Mouse (Mus musculus) gastrocnemius, adult 2 months (tissue): ENCODE data around the gene Gtf3c4. TPM values are rescaled to one million over a fixed set of nuclear protein-coding genes. Genes with fewer than 3 reads are reported as not detected.

Experiments
- DNase-seq: peaks from one replicate; pipeline ENCODE4 v3.0.0; 2022
- H3K27ac ChIP-seq: fragments of 200-600 bp; 2 replicates; pipeline ENCODE4 v1.8.1; 2022; ENCODE audit warnings: mild to moderate bottlenecking
- H3K4me3 ChIP-seq: fragments of 200-600 bp; 2 replicates; pipeline ENCODE4 v1.8.1; 2022; ENCODE audit warnings: mild to moderate bottlenecking, moderate library complexity
- CTCF ChIP-seq: fragments of 200-600 bp; IDR thresholded peaks from 2 replicates; pipeline ENCODE4 v1.8.1; 2022; ENCODE audit warnings: antibody characterized with exemption, mild to moderate bottlenecking, moderate library complexity
- intact Hi-C: fragments of 180-260 bp; cut with DNase I; formaldehyde crosslinking; loops from one replicate; pipeline ENCODE4 v1.15.1; 2025
- total RNA-seq, 2 experiments: library from RNA; stranded (reverse); gene quantifications; 2 replicates each; pipeline ENCODE4 v1.2.3; 2021

Gene Gtf3c4
- total RNA-seq, 2 experiments from 2014 or later = 13.4 to 13.5 TPM

DNA sequence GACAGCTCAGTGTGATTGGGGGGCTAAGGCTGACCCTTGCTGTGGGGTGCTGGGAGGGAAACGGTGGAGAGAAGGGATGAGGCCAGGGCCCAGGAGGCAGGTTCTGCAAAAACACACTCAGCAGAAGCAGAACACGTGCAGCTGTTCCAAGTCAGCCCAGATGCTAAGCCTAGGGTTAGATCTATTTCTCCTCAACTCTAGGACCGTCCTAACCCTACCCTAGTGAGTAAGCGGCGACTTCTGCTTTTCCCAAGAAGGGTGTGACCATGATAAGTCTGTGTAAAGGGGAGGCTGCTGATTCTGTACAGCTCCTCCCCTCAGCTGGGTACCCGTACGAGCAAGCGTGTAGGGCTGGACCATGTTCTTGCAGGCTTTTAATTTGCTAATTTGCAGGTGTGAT lies 43.9 kb downstream of the Gtf3c4 start:
- H3K27ac ChIP-seq = no peak overlapping the region
- no peak overlapping the region for H3K4me3 ChIP-seq
- intact Hi-C loops = no loop called here
- DNase-seq = no peak
- TF ChIP-seq CTCF = no peak

DNA sequence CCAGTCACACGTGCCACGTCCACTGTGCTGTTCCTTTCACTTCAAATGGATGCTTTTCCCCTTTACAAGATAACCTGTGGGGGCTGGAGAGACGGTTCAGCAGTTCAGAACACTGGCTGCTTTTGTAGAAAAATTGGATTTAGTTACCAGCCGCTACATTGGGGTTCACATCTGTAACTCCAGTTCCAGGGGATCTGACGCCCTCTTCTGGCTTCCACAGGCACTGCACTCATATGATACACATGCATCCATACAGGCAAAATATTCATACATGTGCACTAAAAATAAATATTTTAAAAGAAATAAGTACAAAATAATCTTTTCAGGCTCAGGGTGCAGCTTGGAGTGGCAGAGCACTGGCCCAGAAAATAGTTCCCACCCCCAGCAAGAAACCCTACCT lies 45.5 kb downstream of the Gtf3c4 start:
- TF ChIP-seq CTCF = peak; percentile 9; the same call in 1 of the 2 replicates
- Histone ChIP-seq H3K4me3 (no peak overlapping the region), H3K27ac (no peak overlapping the region)
- DNase-seq = no peak
- intact Hi-C loops = no loop called here

DNA sequence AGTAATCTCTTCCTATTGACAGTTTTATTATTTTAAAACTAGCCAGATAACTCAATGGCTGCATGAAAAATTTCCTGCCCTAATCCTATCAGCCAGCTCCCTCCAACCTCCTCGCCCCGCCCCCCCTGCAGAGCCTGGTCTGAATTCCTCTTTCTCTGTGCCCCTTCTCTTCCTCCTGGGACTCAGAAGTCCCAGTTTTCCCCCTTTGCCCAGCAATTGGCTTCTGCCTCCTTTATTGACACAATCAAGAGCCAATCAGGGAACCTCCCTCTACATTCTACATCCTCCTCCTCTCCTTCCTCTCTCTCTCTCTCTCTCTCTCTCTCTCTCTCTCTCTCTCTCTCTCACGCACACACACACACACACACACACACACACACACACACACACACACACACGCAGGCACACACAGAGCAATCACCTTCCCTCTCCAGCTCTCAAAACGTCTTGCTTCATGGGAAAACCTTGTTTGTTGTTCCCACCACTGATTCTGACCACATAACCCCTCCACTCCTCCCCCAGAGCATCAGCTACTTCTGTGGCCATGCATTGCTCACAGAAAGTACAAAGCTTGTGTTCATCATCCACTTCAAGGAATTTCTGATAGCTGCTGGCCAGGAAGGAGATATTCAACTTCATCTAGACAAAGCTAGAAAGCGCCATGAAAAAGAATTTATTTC lies 47.1 kb downstream of the Gtf3c4 start:
- TF ChIP-seq CTCF = no peak
- intact Hi-C loops = no loop called here
- no peak overlapping the region for H3K27ac ChIP-seq
- DNase-seq = peak; percentile 40
- H3K4me3 ChIP-seq = peak overlapping the region; percentile 45

DNA sequence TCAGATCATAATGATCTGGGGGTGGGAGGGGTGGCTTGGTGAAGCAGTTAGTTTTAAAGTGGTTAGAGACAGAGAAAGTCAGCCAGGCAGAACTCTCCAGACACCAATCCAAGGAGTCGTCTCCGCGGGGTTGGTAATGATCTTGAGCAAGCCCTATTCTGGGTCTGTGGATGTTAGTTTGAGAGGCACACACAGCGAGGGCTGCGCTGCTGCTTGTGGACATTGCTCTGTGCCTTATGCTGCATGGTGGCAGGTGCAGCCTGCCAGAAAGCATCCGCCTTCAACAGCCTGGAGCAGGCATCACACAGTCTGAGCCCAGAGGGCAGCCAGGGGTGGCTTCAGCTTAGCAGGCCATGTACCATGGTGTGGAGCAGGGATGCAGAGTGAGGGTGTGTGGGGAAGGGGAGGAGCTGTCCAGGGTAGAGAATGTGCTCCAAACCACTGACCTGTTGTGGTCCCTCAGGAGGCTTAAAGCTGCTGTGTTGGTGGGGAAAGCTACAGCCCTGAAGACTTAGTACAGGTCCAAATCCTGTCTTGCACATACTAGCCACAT lies 53.0 kb downstream of the Gtf3c4 start:
- no peak overlapping the region for H3K4me3 ChIP-seq
- intact Hi-C loops = no loop called here
- TF ChIP-seq CTCF = no peak
- no peak overlapping the region for H3K27ac ChIP-seq
- no peak for DNase-seq

DNA sequence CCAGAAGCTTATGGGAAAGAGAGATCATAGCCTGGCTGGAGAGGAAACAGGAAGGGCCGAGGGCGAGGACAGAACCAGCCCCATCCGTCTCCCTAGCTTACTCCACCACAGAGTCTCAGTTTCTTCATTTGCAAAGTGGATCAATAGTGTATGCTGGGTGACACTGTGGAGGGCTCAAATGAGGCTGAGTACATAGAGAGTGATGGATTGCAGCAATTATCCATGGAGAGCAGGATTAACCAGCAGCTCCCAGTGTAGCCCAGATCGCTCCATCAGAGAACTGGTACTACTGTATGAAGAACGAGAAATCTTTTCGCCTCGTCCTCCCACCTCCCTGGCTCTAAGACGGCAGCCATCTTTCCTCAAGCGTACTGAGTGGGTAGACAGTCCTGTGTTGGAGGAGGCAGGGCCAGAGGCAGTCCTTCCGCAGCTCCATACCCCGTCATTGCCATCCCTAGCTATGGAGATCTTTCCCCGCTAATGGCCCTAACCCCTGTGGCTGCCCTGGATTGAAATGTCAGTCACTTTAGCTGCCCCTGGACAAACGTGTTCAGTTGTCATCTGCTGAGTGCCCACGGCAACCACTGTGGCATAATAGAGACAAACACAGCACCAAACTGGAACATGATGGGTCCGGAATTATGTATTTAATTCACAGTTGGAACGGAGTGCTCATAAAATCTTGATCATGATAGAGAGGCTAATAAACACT lies 53.6 kb downstream of the Gtf3c4 start:
- Histone ChIP-seq H3K27ac (no peak overlapping the region), H3K4me3 (no peak overlapping the region)
- DNase-seq = no peak
- TF ChIP-seq CTCF = no peak
- intact Hi-C loops = no loop called here

DNA sequence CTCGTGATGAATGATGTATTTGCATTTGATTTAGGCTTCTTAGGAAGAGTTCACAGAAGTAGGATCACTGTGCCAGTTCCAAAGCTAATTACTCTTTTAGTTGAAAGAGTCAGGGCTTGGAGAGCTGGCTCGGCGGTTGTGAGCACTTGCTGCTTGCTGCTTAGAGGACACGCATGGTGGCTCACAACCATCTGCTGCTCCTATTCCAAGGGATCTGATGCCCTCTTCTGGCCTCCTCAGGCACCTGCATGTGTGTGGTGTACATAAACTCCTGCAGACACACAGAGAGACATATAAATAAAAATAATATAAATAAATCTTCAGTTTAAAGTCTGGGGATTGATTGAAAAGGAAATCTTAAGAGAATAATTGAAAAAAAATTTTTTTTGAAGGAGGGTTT lies 58.9 kb downstream of the Gtf3c4 start:
- no peak for TF ChIP-seq CTCF
- DNase-seq = no peak
- intact Hi-C loops = no loop called here
- Histone ChIP-seq H3K4me3 (no peak overlapping the region), H3K27ac (no peak overlapping the region)

DNA sequence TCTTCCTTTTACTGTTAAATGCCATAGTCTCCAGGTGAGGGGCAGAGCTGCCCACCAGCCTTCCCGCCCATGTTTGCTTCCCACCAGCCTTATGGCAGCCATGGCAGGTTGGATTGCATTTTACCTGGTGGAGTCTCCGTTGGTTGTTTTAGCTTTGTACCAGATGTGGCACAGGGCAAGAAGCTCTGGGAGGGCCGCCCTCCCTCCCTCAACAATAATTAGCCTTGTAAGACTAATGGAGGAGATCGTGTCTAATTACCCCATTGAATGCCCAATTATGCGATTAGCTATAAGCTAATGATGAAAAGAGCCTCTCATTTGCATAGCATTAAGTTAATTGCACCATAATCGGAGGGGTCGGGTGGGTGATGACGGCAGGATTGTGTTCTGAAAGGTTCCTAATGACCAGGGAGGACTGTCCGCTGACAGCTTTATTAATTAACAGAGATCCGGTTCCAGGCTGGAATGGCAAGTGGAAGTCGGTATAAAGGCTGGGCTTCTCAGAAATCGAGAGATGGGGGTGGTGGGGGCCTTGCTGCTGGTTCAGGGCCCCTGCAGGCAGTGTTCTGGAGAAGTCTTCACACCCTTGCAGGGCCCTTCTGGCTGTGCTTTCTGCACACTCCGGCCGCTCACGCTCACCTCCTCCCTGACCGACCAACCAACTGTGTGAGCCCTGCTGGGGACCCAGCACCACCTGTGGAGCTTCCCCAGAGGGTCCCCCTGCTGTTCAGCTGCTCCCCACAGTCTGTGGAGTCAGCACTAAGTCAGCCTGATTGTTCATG lies 60.0 kb downstream of the Gtf3c4 start:
- H3K27ac ChIP-seq = no peak overlapping the region
- no peak for TF ChIP-seq CTCF
- no peak overlapping the region for H3K4me3 ChIP-seq
- DNase-seq = no peak
- intact Hi-C loops = no loop called here

DNA sequence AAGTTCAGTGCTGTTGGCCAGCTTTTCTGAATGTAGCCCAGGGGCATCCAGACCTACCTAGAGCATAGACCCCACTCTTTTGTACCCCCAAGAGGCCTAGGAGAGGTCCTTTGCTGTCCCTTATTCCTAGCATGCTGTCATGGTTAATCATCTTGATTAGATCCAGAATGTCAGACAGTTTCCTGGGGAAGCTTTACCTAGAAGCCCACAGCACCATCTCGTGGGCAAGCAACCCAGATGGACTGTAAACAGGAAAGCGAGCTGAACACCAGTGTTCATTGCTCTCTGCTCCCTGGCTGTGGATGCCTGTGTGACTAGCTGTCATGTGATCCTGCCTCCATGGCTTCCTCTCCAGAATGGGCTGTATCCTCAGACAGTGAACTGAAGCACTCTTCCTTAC lies 63.4 kb downstream of the Gtf3c4 start:
- TF ChIP-seq CTCF = no peak

DNA sequence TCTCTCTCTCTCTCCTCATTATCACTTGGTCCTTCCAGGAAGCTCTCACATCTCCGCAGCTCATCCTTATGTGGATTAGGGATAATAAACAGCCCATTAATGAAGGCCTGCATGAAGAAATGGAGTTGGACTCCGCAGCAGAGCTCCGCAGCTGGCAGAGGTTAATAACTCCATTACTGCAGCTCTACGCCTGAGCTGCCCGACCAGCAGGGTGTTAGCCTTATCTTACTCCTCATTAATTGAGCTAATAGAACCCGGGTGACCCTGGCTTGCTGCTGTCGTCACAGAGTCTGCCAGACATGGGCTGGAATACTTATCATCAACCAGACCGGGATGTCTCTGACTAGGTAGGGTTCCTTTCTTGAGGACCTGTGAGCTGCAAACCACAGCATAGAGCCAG lies 66.1 kb downstream of the Gtf3c4 start:
- intact Hi-C loops = no loop called here
- no peak for DNase-seq
- no peak overlapping the region for H3K4me3 ChIP-seq
- TF ChIP-seq CTCF = no peak
- H3K27ac ChIP-seq = no peak overlapping the region

More for the DNA sequence above, 63.4 kb downstream of the Gtf3c4 start:
- intact Hi-C loops = no loop called here
- DNase-seq = no peak
- no peak overlapping the region for H3K27ac ChIP-seq
- no peak overlapping the region for H3K4me3 ChIP-seq

Other genes with a start within 250 kb of the Gtf3c4 start
- not detected for gene Gfi1b, start 218.4 kb downstream of the Gtf3c4 start, total RNA-seq
- 10 to 100 TPM; 42.5 to 45.9 TPM for gene Tsc1, start 199.1 kb downstream of the Gtf3c4 start, total RNA-seq
- not detected for gene Spaca9, start 140.6 kb downstream of the Gtf3c4 start, total RNA-seq
- not detected for gene Ak8, start 140.2 kb downstream of the Gtf3c4 start, total RNA-seq
- gene Ddx31, start within 50 bp of the Gtf3c4 start, total RNA-seq = 1 to 10 TPM; 4.8 to 5.0 TPM
- not detected for gene Barhl1, start 76.3 kb upstream of the Gtf3c4 start, total RNA-seq
- gene Cfap77, start 214.7 kb upstream of the Gtf3c4 start, total RNA-seq = not detected
- 1 to 10 TPM; 4.4 to 6.0 TPM for gene Ttf1, start 219.9 kb upstream of the Gtf3c4 start, total RNA-seq